Mouse (Mus musculus): Measurements from ENCODE around the gene Xaf1.

- no peak for TF ChIP-seq GATA1 (IDR thresholded peaks at IDR 0.05; ENCODE audit: borderline replicate concordance, low read length)
- no peak for TF ChIP-seq FLI1 (IDR thresholded peaks at IDR 0.05; ENCODE audit: low read length)
These were observed 16.8 kb upstream of the Xaf1 start for GRCm38 (mm10) chr11:72284532-72285182.

Measured in megakaryocyte, embryonic 14.5 days (primary cell).